Mouse (Mus musculus) heart, adult 9 months (tissue): Measurements from ENCODE around the gene Brinp3.
"Not testable (repeated sequence)": the region's sequence is repeated elsewhere in the genome, so short reads cannot be mapped to it uniquely, and the experiment has no call there.

Source experiments
- DNase-seq, 2 experiments: peaks; one replicate each; pipeline ENCODE4 v3.0.0; 2022; ENCODE audit warnings: low spot score in 2 of 2

The Brinp3 gene

DNA sequence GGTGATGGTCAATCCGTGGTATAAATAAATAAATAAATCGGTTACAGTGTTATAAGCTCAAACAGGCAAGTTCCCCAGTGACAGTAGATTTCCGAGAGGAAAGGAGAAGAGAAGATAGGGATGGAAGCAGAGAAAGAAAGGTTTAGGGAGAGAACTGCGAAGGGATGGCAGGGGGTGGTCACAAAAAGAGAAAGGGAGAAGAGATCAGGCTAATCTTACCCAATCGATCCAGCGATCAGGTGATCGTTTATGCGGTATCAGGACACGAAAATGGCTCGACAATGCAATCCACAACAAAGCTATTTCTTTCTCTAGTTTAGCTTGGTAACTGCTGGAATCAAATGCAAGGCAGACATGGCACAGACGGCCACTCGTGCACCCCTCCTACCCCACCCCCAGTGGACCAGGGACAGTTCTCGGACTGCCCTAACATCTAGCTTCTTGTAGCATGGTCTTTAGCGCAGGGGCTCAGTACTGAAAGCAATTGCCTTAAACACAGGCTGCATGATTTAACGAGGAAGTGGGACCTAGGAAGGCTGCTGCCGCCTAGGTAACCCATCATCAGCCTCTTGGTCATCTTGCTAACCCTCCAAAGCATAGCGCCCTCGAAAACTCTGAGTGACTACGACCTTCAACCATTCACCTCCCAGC lies at the start of gene Brinp3:
Gene Brinp3, plus strand, starts transcription at position 80 of the 651 bp plus-strand sequence.
- no peak for DNase-seq

DNA sequence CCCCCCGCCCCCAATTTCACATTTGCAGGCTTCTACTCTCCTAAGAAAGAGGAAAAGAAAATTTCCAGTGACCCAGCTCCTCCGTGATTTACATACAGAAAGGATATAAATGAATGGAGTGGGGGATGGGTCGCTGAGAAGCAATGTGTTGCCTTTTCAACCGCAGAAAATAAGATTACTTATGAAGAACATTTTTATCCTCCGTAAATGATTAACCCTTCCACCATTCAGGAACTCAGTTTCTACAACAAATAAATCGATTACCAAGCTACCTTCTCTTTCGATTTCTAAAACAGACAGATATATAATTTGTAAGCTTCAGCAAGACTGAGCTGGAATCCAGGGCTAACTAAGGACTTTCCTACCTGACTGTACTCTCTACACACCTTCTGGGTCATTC lies 339 bp upstream of the Brinp3 start:
- no peak for DNase-seq

DNA sequence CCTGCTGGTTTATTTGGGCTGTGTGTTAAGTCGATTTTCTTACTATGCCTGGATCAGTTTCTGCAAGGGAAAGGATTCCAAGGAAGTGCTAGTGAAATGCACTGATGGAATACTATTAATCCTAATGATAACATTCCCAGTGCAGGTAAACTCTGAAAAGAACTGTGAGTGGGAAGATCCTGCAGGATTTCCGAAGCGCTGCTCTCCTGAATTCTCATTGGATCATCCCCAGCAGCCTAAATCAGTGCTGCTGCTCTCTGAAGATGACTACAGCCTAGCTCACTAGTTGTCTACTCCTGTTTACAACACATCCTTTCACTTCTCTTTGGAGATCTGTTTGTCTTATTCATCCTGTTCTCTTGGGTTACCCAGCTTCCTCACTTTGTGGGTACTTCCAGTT lies 826 bp downstream of the Brinp3 start:
- no peak for DNase-seq

DNA sequence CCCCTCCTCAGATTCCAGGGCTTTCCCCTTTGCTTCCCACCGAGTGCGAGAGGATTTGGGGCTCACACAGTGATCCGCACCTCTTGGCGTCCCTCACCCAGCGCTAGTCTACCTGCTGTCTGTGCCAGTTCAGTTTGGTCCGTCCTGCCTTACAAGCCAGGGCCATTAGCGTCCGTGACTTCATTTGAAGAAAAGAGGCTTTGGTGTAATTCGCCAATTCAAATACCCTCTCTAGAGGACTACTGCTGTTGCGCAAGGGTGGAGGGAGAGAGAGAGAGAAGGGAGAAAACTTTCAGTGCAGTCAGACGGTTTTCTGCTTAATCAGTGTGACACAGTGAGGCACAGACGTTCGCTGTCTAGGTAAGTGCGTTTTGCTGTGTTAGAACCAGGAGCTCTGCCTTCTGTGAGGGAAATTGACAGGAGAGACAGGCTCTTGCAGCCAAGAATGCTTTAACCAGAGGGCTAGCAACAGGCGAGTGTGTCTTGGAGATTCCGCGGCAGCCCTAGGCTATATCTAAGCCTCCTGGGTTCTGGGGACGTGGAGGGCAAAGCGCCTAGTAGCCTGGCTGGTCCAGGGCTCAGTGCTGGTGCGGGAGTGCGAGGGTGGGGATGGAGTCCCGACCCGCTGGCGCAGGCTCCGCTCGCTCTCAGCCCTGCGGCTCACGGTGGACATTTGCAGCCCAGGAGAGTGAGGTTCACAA lies 3.0 kb downstream of the Brinp3 start:
- no peak for DNase-seq

DNA sequence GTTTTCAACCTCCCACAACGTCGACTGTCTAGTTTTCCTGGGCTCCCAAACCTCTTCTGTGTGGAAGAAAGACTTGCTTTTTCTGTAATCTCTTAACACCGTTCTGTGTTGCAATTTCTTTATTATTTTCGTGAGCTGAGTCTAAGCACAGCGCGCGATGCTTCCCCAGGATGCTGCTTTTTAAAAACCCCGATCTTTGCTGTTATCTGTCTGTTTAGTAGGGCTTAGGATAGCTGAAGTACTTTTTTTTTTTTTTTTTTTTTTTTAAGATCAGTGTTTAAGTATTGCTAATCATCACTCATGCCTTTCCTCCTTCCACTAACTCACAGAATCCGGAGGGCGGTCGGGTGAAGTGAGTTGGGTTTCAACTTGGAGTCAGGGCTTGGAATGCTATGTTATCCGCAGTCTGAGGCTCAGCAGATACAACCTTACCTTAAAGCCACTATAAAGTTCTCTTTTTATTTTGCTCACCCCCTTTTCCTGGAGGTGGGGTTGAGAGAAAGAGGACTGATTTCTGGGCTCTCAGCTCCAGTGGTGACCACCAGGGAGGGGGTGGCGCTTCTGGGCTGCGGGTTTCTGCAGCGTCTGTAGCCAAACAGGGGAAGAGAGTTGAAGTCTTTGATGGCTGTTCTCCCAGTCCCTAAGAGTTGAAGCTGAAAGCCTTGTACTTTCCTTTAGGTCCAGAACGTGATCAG lies 3.7 kb downstream of the Brinp3 start:
- no peak for DNase-seq

DNA sequence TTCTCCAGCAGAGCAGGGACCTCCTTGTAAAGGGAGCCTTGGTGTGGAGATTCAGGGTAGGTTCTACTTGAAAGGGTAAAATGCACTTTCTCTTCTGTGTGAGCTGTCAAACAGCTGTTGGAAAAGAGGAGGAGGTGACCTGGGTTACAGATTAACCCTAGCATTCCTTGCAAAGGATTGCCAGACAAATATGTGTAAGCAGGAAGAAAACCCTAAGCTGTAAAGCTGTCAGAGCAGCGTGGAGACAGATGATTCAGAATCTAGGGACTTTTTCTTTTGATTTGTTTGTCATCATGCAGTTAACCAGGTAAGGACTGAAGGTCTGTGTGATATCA lies 4.2 kb downstream of the Brinp3 start:
- DNase-seq: no peak

DNA sequence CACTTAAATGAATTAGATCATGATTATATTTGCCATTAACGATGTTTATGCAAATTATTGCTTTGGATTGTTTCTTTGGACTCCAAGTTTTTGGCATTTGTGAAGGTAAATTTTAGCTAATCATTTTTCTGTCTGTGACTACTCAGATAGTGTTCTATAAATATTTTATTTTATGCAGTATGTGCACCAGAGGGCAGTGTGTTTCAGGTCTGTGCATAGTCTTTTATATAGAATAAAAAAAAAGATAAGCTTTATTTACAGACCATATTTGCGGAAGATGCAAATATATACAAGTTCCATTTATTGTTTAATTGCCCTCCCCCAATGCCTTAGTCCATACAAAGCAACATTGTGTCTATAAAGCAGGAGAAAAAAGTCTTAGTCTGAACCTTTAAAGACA lies 20.8 kb downstream of the Brinp3 start:
- DNase-seq: no peak

DNA sequence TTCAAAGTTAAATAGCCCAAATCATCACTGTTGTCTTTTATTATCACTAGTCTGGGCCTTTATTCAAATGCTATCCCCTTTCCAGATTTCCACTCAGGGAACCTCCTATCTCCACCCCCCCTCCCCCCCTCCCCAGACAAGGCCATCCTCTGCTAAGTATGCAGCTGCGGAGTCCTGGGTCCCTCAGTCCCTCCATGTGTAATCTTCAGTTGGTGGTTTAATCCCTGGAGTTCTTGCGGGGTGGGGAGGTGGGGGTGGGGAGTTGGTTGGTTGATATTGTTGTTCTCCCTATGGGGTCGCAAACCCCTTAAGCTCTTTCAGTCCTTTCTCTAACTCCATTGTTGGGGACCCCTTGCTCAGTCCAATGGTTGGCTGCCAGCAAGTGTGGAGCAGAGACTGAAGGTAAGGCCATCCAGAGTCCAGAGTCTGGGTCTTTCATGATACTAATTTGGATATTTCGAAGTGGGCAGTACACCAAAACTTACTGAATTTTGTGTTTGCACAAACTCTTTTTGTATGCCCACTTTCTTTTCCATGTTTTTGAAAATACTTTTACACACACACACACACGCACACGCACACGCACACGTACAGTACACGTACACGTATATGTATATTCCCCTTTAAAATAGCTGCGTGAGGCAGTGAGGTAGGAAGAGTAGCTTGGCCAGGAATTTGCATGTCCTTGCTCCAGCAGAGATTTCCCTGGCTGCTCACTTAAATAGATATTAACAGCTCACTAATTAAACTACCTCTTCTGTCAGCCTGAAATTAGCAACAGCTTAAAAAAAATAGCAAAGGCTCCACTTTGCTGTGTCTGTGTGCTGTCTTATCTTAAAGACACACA lies 29.4 kb downstream of the Brinp3 start:
- no peak for DNase-seq

DNA sequence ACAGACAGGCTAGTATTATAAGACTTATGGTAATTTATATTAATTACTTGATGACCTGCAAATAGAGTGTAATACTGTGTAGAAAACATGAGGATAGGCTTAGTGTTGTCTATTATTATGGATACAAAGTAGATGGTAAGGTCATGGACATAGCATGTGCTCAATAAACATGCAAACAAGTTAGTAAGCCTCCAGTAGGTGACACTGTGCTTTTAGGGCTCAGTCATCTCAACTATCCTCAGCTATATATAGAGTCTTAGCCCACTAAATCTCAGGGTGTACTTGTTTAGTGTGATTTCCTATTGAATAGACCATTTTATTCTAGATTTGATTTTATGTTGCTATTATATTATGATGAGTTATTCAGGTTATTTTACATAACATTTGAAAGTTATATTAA lies 34.0 kb downstream of the Brinp3 start:
- DNase-seq: no peak

DNA sequence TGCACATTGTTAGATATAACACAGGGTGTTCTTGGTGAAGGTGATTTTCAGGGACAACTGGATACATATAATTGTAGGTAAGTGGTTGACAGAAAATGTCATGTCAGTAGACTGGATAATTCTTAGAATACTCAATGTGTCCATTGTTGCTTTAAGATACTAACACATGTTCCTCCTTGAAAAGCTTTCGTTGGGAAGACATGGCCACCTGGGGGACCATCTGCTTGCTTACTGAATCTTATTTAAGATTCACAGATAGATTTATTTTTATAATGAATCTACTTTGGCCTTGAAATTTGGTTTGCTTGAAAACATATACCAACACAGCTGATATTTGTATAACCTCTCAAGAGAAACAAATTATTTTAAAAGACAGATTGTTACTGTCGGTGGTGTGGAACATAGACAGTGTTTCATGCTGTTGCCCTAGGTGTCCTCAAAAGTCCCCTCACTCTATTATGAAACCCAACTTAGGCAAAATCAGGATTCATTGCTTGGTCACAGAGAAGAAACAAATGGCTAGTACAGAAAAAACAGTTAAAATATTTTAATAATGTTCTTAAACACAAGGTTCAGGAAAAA lies 52.4 kb downstream of the Brinp3 start:
- DNase-seq: no peak

DNA sequence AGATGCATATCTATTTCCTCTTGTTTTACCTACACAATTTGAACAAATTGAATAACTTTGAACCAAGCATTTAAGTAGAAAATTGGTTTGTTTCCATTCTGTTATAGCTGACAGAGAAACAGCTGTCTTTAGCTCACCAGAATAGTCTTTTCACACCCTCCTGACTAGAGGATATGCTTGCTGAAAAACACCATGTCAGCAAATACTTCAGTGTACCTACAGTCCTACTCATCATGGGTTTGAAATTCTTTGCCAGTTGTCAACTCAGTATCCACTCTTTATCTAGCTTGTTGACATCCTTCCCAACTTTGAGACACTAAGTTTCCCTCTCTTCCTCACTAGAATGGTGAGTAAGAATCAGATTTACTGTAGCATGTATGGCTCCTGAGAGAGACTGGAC lies 62.4 kb downstream of the Brinp3 start:
- no peak for DNase-seq

DNA sequence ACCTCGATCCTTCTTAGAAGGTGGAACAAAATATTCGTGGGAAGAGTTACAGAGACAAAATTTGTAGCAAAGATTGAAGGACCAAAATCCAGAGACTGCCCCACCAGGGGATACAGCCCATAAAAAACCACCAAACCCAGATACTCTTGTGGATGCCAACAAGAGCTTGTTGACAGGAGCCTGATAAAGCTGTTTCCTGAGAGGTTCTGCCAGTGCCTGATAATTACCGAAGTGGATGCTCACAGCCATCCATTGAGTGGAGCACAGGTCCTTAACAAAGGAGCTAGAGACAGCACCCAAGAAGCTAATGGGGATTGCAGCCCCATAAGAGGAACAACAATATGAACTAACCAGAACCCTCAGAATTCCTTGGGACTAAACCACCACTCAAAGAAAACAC lies 67.6 kb downstream of the Brinp3 start:
- no peak for DNase-seq

DNA sequence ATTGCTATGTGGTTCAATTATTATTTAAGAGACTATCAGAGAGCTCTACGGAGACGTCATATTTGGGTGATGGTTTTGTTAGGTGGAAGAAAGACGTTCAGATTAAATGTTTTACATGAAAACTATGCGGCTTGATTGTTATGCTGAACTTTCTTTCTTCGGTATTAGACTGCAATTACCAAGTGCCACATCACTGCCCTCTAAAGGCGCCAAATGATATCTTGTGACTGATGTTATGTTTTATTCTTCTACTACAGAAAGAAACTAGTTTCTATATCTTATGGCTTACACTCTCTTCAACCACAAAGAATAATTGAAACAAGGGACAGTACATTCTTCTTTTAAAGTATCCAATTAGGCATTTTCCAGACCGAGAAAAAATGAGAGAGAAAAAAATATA lies 89.6 kb downstream of the Brinp3 start:
- no peak for DNase-seq

DNA sequence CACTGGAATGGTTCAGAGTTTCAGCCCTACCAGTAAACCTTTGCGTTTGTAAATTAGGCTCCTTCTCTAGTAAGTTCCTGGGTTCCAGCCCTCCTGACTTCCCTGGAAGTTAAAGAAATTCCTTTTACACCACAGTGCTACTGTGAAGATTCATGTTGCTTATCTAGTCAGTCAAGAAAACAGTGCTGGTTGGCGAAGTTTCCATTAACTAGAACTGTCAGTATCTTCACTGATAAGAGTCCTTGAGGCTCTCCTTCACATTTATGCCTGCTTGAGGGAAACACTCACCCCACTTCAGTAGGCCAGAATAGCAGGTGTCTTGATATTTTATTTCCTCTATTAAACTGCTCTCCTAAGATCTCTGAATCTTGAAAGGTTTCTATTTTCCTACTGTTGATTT lies 138.3 kb downstream of the Brinp3 start:
- DNase-seq: no peak

DNA sequence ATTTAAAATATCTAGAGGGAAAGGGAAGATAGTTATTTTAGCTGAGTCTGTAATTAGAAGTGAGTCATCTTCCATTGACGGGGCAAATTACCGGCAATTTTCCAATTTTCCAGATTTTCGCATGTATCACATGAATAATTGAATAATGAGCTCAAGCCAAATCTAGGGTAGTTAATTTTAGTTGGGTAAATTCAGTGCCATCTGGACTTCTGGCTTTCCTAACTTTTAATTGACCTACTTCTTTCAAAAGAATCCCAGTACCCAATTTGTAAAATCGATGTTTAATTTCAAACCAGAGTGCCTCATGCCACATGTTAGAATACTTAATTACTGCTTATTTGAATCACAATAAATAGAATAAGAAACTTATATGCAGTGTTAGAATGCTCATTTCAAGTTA lies 162.7 kb downstream of the Brinp3 start:
- no peak for DNase-seq

DNA sequence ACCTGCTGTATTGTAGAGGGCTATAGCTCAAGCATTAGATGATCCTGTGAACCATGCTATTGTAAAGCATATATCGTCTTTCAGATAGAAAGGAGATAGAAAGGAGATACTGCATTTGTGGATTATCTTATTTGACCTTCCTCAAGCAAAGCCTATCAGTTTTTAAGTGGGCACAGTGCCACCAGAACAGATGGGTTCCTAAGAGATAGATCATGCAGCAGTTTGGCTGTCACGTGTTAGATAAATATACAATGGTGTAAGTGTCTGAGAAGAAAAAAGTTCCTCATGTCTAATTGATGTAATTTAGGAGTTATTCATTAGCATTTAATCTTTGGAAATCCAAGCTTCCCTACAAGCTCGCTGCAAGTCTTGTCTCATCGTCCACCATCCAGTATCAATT lies 206.2 kb downstream of the Brinp3 start:
- DNase-seq: no peak

DNA sequence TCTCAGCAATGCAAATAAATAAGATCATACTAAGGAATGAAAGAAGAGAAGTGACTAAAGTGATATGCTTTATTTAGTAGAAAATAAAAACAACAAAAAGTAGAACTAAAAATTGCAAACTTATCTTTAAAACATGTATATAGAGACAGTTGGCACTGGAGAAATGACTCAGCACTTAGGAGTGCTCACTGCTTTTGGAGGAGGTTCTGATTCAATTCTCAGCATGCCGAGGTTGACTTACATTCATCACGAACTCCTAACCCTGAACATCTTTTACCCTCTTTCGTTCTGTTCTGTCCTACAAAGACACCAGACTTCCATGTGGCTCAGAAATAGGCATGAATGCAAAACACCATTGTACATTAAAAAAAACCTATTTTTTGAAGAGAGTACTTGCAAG lies 225.0 kb downstream of the Brinp3 start:
- DNase-seq: no peak

DNA sequence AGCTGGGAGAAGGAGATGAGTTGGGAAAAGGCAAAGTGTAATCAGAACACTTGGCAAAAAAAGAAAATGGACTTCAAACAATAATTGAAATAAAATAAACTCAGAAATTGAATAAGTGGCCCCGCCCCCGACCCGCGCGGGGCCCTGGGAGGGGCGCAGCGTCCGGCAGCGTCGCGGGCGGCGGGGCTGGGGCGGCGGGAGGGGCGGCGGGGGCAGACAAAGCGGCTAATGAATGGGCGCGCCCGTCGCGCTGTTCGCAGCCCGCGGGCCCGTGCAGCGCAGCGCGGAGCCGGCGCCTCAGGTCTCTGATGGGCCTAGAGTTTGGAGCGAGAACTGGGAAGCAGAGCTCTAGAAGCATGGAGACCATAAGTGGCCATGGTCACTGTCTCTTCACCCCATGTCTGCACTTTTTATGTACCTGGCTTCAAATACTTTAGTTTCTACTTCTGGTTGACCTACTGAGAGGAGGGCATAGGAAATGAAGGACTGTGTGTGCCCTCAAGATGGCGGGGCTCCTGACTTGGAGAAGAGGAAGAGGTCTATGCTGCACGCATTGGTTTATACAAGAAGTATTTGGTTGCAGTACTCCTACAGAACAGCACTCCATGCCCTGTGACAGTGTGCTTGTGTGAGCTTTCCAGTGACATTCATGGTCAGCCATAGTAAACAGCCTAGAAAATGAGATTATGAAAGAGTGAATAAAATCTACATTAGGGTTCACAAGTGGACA lies 230.4 kb downstream of the Brinp3 start:
- not testable (repeated sequence) for DNase-seq

DNA sequence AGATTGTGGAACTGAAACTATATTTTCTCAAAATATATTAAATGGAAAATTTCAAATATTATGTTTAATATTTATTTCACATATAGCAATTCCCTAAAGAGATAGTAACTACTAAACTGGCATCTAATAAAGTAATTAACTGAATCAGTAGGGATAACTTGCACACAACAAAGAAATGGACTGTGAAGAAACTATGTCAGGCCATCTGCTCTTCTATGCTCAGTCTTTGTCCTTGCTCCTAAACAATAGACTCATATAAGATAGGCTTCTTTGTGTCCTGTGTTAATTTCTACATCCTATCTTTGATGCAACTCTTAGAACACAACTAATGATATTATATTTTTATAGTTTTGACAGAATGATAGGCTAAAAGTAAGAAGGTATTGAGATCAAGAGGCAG lies 256.5 kb downstream of the Brinp3 start:
- no peak for DNase-seq

DNA sequence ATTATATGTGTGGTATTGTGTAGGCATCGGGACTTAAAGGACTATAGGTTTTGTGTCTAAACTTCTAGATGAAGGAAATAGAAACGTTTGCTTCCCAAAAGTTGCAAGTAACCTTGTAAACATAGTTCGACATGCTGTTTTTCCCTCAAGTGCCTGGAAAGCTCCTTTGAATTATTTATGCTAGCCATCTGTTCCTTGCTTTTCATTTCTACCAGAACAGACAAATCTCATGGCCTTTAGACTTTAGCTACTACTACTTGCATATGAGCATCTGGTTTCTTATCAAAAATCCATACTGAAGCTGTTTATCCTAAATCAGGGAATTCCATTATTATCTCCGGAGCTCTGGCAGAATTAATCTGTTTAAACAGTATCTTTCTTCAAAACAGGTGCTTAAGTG lies 288.7 kb downstream of the Brinp3 start:
- no peak for DNase-seq

DNA sequence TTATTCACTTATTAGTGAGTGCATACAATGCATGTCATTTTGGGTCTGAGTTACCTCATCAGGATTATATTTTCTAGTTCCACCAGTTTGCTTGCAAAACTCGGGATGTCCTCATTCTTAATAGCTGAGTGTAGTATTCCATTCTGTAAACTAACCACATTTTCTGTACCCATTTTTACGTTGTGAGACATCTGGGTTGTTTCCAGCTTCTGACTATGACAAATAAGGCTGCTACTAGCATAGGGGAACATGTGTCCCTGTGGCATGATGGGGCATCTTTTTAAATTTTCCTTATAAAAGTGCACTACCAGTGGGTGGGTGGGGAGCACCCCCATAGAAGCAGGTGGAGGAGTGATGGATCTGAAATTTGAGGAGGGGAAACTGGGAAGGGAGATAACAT lies 292.7 kb downstream of the Brinp3 start:
- DNase-seq: no peak
